Mouse (Mus musculus): ENCODE results near the gene Sox5. TPM values are rescaled to one million over a fixed set of nuclear protein-coding genes. Genes with fewer than 3 reads are reported as not detected.

Sox5 gene
- total RNA-seq, 2 experiments from 2014 or later = 138 to 165 TPM

DNA sequence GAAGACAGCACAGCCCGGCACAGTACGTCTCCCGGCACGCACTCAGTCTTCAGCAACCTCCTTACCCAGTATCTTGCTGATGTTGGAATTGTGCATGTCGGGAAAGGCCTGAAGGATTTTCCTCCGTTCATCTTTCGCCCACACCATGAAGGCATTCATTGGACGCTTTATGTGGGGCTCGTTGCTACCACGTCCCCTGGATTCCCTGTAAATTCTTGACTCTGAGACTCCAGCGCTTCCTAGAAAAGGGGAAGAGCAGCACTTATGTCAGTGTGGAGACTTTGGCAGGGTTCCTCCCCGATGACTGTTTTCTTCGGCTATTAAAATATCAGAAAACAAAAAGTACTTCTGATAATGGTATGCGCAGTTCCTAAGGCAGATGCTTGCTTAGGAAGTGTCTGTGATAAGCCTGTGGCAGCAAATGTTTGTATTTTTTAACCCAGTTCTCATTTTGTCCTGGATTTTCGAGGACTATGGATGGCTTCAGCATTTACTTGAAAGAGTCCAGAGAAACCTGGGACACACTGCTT is 940.6 kb downstream of the Sox5 start:
- intact Hi-C loops (cut with DNase I) = no loop called here
- DNase-seq = no peak

DNA sequence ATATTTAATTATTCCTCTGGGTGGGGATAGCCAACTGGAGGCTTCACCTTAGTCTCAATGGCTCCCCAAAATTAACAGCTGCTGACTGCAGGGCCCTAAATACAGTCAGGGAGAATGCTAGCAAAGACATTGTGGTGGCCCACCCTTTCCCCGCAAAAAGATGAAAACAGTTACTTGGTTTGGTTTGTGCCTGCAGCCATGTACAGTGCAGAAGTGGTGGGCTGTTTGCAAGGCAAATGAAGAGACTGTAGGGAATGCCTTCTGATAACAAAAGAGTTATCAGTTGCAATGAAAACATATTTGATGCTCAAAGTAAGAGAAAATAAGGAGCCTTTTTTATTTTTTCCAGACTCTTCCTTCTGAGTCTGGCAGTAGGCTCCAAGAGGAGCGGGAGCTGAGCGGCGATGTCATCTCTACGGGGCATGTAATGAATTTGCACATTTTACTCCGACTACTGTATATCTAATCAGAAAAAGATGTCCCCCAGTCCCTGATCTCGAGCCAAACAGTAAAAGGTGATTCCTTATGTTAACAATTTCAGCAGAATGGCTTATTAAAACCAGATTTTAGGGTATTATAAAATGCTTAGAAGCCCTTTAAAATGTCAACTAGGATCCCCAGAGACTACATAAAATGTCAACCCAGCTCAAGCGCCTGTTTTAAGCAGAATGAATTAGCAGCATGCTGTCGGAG is 943.2 kb downstream of the Sox5 start:
- intact Hi-C loops (cut with DNase I) = no loop called here
- no peak for DNase-seq

DNA sequence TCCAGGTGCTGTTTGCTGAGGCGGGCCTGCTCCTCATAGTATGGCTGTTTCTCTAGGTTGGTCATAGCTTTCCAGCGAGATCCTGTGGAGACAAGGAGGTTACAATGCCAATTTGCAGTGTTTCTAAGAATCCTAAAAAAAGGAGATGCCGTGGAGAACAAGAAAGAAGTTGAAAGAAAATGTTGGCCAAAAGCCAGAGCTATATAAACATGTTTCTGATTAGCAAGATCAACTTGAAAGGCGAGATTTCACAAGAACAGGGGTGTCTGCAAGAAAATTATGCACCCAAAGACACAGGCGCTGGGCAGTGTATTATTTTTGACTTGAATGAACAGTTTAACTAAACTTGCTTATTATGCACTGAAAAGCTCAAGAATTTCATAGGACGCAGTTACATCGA is 946.4 kb downstream of the Sox5 start:
- intact Hi-C loops (cut with DNase I) = no loop called here
- DNase-seq = no peak

DNA sequence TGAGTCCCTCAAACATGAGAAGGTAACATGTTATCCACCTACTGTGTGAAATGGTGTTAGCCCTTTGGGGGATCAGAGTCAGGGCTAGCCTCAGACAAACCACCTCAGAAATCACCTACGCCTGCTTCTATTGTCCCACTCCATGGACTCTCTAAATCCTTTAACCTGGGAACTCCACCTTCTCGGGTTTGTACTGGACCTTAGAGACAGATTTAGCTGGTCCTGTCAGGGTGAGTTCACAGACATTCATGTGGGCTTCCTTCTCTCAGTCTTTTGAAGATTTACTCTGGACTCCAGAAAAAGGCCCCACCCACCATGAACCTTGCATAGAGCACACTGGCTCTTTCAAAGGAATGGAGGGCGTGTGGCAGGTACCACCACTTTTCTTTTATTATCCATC is 947.8 kb downstream of the Sox5 start:
- no peak for DNase-seq
- intact Hi-C loops (cut with DNase I) = no loop called here

DNA sequence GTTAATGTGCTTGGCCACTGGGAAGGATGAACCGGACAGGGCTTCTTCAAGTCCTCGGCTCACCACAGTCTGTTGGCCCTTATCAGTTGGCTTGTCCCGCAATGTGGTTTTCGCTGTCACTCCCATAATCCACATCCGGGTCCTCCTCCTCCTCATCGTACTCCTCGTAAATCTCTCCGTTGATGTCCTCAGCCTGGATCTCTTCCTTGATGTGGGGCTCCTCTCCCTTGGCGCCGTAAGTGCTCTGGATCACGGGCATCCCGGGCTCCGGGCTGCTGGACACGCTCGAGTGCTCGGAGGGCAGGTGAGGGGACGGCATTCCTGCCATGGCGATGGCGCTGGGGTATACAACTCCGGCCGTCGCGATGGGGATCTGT is 948.6 kb downstream of the Sox5 start:
- no peak for DNase-seq
- intact Hi-C loops (cut with DNase I) = no loop called here

DNA sequence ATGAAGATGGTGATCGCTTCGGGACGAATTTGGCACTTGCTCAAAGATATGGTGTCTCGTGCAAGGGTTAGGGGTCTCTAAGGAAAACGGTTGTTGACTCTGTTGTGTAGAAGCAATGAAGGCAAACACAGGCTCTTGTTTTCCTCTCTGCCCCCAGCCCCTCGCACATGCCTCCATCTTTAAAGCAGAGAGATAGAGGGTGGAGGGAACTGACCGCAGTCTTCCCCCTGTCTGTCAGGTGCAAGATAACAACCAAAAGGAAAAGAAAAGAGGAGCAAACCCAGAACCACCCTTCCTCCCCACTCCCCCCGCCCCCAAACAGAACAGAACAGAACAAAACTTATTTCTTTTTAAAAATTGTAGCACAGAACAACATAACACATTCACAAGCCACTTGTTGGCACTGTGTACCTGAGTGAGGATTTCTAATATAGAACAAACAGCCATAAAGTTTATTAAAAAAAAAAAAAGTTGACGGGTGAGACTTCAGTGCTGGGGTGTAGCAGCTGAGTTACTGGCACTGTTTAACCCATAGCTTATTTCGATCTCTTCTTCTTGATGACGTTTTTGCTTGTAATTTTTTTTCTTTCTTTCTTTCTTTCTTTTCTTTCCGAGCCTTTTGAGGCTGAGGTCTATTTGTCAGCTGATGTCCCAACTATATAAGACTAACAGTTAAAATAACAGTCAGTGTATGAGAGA is 949.1 kb downstream of the Sox5 start:
- no peak for DNase-seq

DNA sequence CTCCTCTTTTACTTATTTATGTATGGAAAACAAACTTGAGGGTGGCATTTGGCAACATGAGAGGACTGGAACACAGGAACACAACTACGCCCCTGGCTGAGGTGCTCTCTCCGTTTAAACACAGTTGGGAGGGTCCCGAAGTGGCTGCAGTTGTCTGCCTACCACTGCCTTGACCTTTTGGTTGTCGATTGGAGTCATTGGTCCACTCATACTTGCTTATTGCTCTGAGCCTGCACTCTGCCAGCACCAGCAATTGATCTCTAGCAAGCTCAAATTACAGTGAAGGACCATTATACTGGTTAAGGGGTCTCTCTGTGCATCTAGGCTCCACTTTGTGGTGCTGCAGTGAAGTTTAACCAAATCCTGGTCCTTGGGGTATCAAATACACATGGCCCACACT is 950.5 kb downstream of the Sox5 start:
- intact Hi-C loops (cut with DNase I) = no loop called here

More for the DNA sequence above, 949.1 kb downstream of the Sox5 start:
- intact Hi-C loops (cut with DNase I) = no loop called here

DNA sequence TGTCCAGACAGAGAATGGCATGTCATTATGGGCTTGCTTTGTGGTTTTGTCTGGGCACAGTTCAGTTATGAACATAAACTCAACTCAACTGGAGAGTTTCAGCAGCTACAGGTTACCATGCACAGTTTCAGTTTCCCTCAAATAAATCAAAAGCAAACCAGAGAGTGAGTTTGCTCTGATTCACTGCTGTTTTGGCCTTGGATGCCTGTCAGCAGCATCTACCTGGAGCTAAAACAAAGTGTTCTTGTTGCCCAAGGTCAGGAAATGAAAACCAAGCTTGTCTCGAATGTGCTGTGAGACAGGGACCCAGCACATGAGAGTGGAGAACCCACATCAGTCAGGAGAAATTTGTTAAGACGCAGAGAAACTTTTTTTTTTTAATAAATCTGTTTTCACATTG is 951.6 kb downstream of the Sox5 start:
- no peak for DNase-seq
- intact Hi-C loops (cut with DNase I) = no loop called here

More for the DNA sequence above, 950.5 kb downstream of the Sox5 start:
- no peak for DNase-seq

DNA sequence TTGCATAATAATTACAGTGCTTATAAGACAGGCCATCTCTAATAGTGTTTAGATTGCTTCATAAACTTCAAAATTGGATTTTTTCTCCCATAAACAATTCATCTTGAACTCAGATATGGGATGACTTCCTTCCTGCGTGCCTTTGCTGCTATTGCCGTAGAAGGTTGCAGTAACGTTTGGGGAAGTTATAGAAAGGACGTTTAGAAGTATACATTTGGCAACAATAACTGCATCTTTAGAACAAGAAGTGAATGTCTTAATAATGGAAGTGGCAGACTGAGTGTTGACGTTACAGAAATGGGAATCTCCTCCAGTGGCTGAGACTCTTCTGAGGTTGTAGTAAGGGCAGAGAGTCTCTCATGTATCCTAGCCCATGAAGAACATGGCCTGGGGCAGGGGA is 955.0 kb downstream of the Sox5 start:
- DNase-seq = no peak
- intact Hi-C loops (cut with DNase I) = no loop called here

DNA sequence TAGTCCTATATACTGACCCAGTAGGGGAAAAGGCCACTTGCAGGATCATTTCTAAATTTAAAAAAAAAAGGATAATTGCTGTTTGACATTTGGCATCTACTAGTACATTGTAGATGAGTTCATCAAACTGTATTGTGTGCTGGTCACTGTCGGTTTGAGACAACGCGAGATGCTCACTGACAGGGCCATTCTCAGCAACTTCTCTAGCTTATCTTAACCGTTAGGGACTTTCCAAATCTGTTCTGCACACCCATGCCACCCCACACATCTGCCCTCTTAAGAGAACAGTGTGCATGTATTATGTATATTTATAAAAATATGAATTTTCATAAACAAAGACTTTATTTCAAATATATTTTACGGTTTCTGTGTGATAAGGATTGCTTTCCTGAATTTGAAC is 955.8 kb downstream of the Sox5 start:
- intact Hi-C loops (cut with DNase I) = no loop called here
- no peak for DNase-seq

DNA sequence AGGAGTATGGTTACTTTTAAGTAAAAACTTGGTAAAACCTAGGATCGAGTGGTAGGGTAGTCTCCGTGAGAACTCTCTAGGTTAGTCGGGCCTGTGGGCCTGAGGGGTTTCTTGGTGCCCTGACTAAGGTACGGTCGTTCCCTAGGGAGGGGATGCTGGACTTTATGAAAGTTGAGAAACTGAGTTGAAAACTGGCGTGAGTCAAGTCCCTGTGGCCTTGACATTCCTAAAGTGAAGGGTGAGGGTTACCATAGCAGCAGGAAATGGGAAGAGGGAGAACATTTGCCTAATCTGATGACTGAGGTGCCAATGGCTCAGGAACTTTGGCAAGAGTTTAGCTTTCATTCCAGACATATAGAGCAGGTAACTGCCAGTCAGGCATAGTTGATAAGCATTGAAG is 956.7 kb downstream of the Sox5 start:
- DNase-seq = no peak
- intact Hi-C loops (cut with DNase I) = no loop called here

DNA sequence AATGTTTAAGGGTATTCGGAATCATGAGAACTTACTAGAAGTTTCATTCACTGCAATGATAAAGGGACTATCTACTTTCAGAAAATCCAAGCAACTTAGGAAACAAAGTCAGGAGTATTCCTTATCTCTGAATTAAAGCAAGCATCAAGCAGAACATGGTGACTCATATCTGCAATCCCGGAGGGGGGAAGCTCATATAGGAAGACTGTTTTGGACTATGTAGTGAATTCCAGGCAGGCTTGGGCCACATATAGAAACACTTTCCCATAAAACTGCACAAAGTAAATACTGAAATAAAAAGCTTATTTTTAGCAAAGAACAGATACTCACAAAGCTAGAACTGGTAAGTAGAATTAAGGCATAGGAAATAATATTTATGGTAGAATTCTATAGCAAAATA is 993.3 kb downstream of the Sox5 start:
- no peak for DNase-seq
- intact Hi-C loops (cut with DNase I) = no loop called here

DNA sequence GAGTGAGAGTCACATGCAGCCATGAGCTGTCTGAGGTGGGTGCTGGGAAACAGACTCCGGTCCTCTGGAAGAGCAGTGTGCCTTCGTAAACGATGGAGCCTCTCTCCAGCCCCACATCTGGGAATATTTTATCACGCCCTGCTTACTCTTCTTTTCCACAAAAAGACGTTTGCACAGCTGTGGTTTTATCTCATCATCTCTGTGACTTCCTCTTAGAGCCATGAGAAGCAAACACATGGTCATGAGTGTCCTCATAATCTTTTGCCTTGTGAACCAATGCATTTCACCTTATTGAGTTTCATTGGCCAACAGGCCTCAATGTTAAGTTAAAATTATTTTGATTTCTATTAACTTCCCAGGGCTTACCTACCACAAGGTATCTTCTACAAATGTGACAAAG is 994.4 kb downstream of the Sox5 start:
- DNase-seq = no peak
- intact Hi-C loops (cut with DNase I) = no loop called here

DNA sequence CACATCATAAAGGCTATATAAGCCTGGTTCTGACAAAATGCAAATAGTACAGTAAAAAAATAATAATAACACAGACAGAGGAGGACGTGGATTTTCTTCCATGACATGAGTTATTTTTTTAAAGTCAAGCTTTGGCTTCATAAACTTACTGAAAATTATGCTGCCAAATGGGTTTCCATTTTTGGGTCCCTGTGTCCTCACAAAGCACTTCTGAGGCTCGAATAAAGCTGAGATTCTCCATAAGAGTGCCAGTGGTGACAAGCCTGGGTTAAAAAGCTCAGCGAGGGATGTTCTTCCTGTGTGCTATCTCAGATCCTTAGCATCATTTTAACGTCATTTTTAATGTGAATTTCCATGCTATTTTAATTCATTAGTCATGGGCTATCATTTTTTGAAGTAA is 996.1 kb downstream of the Sox5 start:
- intact Hi-C loops (cut with DNase I) = no loop called here
- no peak for DNase-seq

Data from left cerebral cortex, postnatal 4 days (tissue).